Mouse (Mus musculus): ENCODE measurements around the gene 4933425L06Rik.

- no peak for TF ChIP-seq MXI1 (IDR thresholded peaks at IDR 0.05; ENCODE audit: low read depth, low read length)
- no peak for TF ChIP-seq EP300 (IDR thresholded peaks at IDR 0.05; ENCODE audit: low read depth in 1 of 2, low read length in 2 of 2)
- no peak for TF ChIP-seq E2F4 (IDR thresholded peaks at IDR 0.05; ENCODE audit: borderline replicate concordance, low read depth, low read length)
- no peak for TF ChIP-seq POLR2AphosphoS2 (IDR thresholded peaks at IDR 0.05; ENCODE audit: low read length)
- TF ChIP-seq POLR2A (IDR thresholded peaks at IDR 0.05; ENCODE audit: control insufficient read depth in 1 of 2, insufficient read depth in 1 of 2, low read depth in 1 of 2, low read length in 2 of 2, poor library complexity in 1 of 2), result no peak
- no peak for TF ChIP-seq CTCF (IDR thresholded peaks at IDR 0.05 in 2 of 3, conservative IDR thresholded peaks at IDR 0.05 in 1 of 3; ENCODE audit: control insufficient read depth in 1 of 3, insufficient read depth in 1 of 3, low read depth in 2 of 3, low read length in 3 of 3, poor library complexity in 1 of 3, severe bottlenecking in 1 of 3)
- TF ChIP-seq ZNF384 (IDR thresholded peaks at IDR 0.05; ENCODE audit: low read depth, low read length), result no peak
- TF ChIP-seq CHD2 (IDR thresholded peaks at IDR 0.05; ENCODE audit: low read length), result no peak
- TF ChIP-seq ZMIZ1 (IDR thresholded peaks at IDR 0.05; ENCODE audit: low read depth, low read length), result no peak
These were observed 22.5 kb downstream of the 4933425L06Rik start for GRCm38 (mm10) chr13:105104385-105104784.
